Comparison of ENCODE assay signal across 20 mouse cellular contexts in the genomic region with DNA sequence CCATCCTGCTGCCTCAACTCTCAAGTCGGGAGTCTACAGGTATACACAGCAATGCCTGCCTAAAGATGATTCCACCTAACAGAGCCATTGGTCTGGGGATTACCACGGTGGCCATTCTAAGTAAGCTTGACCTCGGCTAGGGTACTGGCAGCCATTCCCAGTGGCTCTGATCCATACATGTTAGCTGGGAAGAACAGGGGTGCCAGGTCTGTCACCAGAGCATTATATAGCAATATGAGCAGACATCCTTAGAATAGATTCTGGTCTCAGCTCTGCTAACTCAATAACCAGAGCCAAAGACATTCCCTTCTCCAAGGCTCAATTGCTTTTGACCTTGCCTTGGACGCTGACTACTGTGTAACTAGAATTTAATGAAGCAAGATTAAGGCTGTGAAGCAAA.
"Had no signal": no experiment of that assay in that cellular context is flagged by ENCODE, and none has a peak within 500 bp of the region (broad histone marks: within the 10 kb centered on the region; RNA-seq: fewer than 3 reads in every experiment).

No protein-coding gene starts in this region.

- H3K27me3 ChIP-seq: midbrain, embryonic 12.5 days; neural tube, embryonic 13.5 days; neural tube, embryonic 15.5 days; stomach, embryonic 15.5 days had no signal

- H3K27ac ChIP-seq: midbrain, embryonic 10.5 days; midbrain, embryonic 12.5 days; neural tube, embryonic 13.5 days; neural tube, embryonic 15.5 days; stomach, embryonic 15.5 days; stomach, postnatal 0 days had no signal

- H3K4me1 ChIP-seq: midbrain, embryonic 12.5 days had no signal

- H3K9ac ChIP-seq: lung, embryonic 14.5 days; midbrain, embryonic 12.5 days; neural tube, embryonic 13.5 days; neural tube, embryonic 15.5 days; stomach, embryonic 15.5 days had no signal

- ATAC-seq: midbrain, embryonic 16.5 days had no signal

- H3K4me3 ChIP-seq: midbrain, embryonic 10.5 days; midbrain, embryonic 12.5 days; myocyte; neural tube, embryonic 13.5 days; neural tube, embryonic 15.5 days; stomach, embryonic 15.5 days had no signal

- H3K4me2 ChIP-seq: lung, embryonic 14.5 days; midbrain, embryonic 12.5 days; neural tube, embryonic 13.5 days; neural tube, embryonic 15.5 days; stomach, embryonic 15.5 days had no signal

- H3K9me3 ChIP-seq: midbrain, embryonic 10.5 days; midbrain, embryonic 12.5 days; neural tube, embryonic 13.5 days; neural tube, embryonic 15.5 days; stomach, embryonic 15.5 days had no signal

- H3K36me3 ChIP-seq: midbrain, embryonic 10.5 days; midbrain, embryonic 12.5 days; neural tube, embryonic 13.5 days; neural tube, embryonic 15.5 days; stomach, embryonic 15.5 days had no signal

- DNase-seq: lung, adult 18-20 months; lung, embryonic 14.5 days; lung, postnatal 10 days; lung, postnatal 4 days; midbrain, embryonic 14.5 days; retina, postnatal 1 day; right cerebral cortex, adult 18-20 months; right cerebral cortex, postnatal 25 days; right cerebral cortex, postnatal 4 days; thymus, adult 2 months; thymus, postnatal 14 days; thymus, postnatal 36 days had no signal
